Mouse (Mus musculus): ENCODE results near the gene Ggct.

DNA sequence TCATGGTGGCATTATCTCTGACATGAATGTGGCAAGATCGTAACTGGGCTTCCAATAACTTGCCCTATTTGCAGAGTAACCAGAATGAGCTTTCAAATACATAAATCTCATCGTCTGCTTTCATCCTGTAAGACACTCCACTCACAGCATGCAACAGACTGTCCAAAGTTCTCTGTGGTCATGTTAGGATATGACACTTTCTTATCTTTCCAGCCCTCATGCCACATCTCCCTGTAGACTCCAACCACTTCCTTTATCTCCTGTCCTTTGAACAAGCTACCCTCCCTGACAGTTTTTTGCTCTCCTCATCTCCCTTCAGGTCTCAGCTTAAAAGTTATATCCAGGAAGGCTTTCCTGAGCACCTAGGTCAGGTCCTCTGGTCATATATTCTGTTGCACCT, 1.6 kb downstream of the Ggct start:
- TF ChIP-seq POLR2A (IDR thresholded peaks at IDR 0.05; ENCODE audit: control insufficient read depth, extremely low read depth, insufficient read depth, low read length, poor library complexity) (no peak), CTCF (IDR thresholded peaks at IDR 0.05; ENCODE audit: borderline replicate concordance, control insufficient read depth, extremely low read depth, insufficient read depth, low read length, poor library complexity) (no peak)
